Mouse (Mus musculus) limb, embryonic 14.5 days (tissue): ENCODE measurements around the gene Rab25. TPM values are rescaled to one million over a fixed set of nuclear protein-coding genes. Genes with fewer than 3 reads are reported as not detected.

Experiments
- ATAC-seq: fragments of 200-750 bp; cut with Nextera tagmentation; 2 replicates; pipeline ENCODE4 v1.8.0; 2017; ENCODE audit warnings: low read depth, moderate number of reproducible peaks, moderate TSS enrichment; ENCODE audit not compliant: low FRiP score
- DNase-seq: peaks from one replicate; pipeline ENCODE4 v3.0.0-alpha.2; 2015; ENCODE audit warnings: low spot score
- H3K27ac ChIP-seq: fragments of 300-500 bp; sonication (generic); replicated peaks from 2 replicates; pipeline ENCODE4 v1.5.1; 2014; ENCODE audit warnings: low read depth, mild to moderate bottlenecking, low read length, moderate library complexity, mixed read lengths
- H3K27me3 ChIP-seq: fragments of 300-500 bp; sonication (generic); 2 replicates; pipeline ENCODE4 v1.6.1; 2014; ENCODE audit warnings: low read length, mixed read lengths; ENCODE audit not compliant: control insufficient read depth, insufficient read depth
- H3K36me3 ChIP-seq: fragments of 300-500 bp; sonication (generic); 2 replicates; pipeline ENCODE4 v1.6.1; 2014; ENCODE audit warnings: mild to moderate bottlenecking, low read length, moderate library complexity, mixed read lengths; ENCODE audit not compliant: control insufficient read depth, insufficient read depth
- H3K4me1 ChIP-seq: fragments of 300-500 bp; sonication (generic); 2 replicates; pipeline ENCODE4 v1.6.1; 2014; ENCODE audit warnings: antibody characterized with exemption, low read length, mixed read lengths; ENCODE audit not compliant: control insufficient read depth, insufficient read depth
- H3K4me2 ChIP-seq: fragments of 300-500 bp; sonication (generic); replicated peaks from 2 replicates; pipeline ENCODE4 v1.6.1; 2014; ENCODE audit warnings: low read depth, mild to moderate bottlenecking, low read length, moderate library complexity; ENCODE audit not compliant: severe bottlenecking
- H3K4me3 ChIP-seq: fragments of 300-500 bp; sonication (generic); replicated peaks from 2 replicates; pipeline ENCODE4 v1.5.1; 2014; ENCODE audit warnings: low read length
- H3K9ac ChIP-seq: fragments of 300-500 bp; sonication (generic); 2 replicates; pipeline ENCODE4 v1.6.1; 2014; ENCODE audit warnings: mild to moderate bottlenecking, low read depth, low read length, moderate library complexity; ENCODE audit not compliant: severe bottlenecking
- H3K9me3 ChIP-seq: fragments of 300-500 bp; sonication (generic); 2 replicates; pipeline ENCODE4 v1.6.1; 2016; ENCODE audit warnings: low read length; ENCODE audit not compliant: control insufficient read depth
- POLR2A ChIP-seq: fragments of 200-500 bp; IDR thresholded peaks from 2 replicates; pipeline ENCODE4 v1.8.0; 2012; ENCODE audit warnings: inconsistent platforms, mild to moderate bottlenecking, moderate library complexity, borderline replicate concordance; ENCODE audit not compliant: insufficient read depth, insufficient read length; ENCODE audit errors: extremely low read depth
- WGBS: fragments of 180-500 bp; shearing (Covaris S2); extraction: QIAGEN DNeasy Blood & Tissue Kit; methylation state at CpG from one replicate; pipeline ENCODE4 v1.1.7; 2014; 5-methylcytosine and 5-hydroxymethylcytosine counted together
- polyA plus RNA-seq, 2 experiments: library from polyadenylated mRNA; depleted of rRNA in 1 of 2; stranded (reverse) in 1 of 2; unstranded in 1 of 2; fragments of >200 nt; fragmentation: Nextera tagmentation in 1 of 2; extraction: Ambion mirVana in 1 of 2; gene quantifications; 2 replicates each; pipeline versions ENCODE4 v1.2.1 to v1.2.3; 2012 to 2014

Rab25 gene
- polyA plus RNA-seq, 2 experiments = 35.0 to 70.4 TPM

DNA sequence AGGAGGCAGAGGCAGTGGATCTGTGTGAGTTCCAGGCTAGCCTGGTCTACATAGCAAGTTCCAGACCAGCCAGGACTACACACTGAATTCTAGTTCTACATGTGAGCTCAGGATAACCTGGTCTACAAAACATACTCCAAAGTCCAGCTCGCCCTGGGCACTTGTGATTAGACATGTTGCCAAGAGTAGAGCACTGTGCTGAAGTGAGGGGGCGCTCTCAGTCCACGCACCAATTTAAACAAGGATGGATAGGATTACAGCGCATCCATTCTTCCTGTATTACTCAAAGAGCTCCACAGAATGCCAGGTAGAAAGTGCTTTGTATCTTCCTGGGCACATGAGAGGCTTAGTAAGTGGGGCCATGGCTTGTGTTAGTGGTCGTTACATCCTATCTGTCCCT is 3.6 kb downstream of the Rab25 start:
- no peak for ATAC-seq

DNA sequence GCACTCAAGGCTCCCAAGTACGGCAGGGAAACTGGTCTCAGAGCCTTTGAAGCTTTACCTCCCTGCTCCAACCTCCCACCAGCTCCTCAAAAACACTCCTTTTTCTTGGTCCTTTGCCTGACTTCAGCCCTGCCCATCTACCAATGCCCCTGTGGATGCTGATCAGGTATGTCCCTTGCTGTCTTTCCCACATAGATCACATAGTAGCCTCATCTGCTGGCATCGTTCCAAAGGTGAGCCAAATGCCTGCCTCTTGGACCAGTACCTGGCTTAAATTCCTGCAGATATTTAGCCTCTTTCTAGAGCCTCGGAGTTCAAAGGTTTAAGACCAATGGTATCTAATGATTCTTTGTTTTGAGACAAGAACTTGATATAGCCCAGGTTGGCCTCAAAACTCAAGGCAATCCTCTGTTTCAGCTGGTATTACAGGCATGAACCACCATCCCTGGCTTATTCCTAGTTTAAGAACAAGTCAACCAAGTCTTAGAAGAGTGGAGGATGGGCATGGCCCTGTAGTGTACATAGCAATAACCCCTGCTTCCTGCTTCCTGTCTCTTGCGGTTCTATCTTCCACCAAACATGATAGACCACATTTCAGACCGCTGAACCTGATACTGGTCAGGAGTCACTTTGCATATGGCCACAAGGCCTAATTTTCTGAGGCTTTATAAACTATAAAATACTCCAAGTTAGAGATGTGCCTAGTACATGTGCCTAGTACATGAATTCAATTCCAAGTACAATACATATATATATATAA is 4.3 kb downstream of the Rab25 start:
- DNase-seq (no peak), ATAC-seq (no peak)
- H3K9me3 ChIP-seq = no peaks in the 10 kb centered on the region
- H3K27me3 ChIP-seq = no peaks in the 10 kb centered on the region
- H3K4me3 ChIP-seq = no peak overlapping the region
- peaks cover 23% of the 10 kb centered on the region for H3K36me3 ChIP-seq
- H3K4me2 ChIP-seq = no peak overlapping the region
- TF ChIP-seq POLR2A = no peak
- no peak overlapping the region for H3K27ac ChIP-seq
- no peak overlapping the region for H3K9ac ChIP-seq
- H3K4me1 ChIP-seq = no peaks in the 10 kb centered on the region
- 64% methylated on average over 5 of the region's 5 CpGs for WGBS

More for the DNA sequence above, 3.6 kb downstream of the Rab25 start:
- TF ChIP-seq POLR2A = no peak
- Histone ChIP-seq H3K27ac (no peak overlapping the region), H3K4me1 (no peaks in the 10 kb centered on the region), H3K27me3 (no peaks in the 10 kb centered on the region), H3K36me3 (peaks cover 19% of the 10 kb centered on the region), H3K4me2 (no peak overlapping the region), H3K9ac (no peak overlapping the region), H3K9me3 (no peaks in the 10 kb centered on the region), H3K4me3 (no peak overlapping the region)
- 41% methylated on average over 5 of the region's 5 CpGs for WGBS
- DNase-seq = no peak

DNA sequence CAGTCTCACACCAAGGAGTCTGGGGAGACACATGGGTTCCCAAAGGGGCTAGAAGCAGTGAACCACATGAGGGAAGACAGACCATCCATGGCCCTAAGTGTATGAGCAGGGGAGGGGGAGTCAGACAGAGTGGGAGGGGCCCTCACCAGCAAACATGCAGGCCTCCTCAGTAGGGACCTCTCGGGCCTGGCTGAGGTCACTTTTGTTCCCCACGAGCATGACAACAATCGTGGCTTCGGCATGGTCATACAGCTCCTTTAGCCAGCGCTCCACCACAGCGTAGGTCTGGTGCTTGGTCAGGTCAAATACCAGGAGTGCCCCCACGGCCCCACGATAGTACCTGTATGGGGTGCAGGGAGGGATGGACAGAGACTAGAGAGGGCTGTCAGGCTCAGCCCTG is 4.9 kb downstream of the Rab25 start:
- 76% methylated on average over 8 of the region's 8 CpGs for WGBS
- H3K27ac ChIP-seq = no peak overlapping the region
- TF ChIP-seq POLR2A = no peak

DNA sequence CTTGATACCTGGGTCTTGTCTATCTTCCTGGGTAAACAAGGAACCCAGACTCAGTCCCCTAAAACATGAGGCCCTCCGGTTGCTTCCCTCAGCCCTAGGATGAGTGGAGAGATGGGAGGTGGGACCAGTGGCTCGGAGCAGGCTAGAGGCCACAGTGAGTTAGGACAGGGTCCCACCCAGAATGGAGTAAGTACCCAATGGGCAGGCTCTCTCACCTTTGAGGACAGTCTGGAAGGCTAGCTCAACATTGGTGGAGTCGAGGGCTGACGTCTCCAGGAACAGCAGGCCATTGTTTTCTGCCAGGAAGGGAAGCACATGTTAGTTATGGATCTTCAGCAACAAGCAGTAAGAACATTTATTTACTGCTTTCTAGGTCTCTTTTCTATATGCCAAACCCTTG is 5.6 kb downstream of the Rab25 start:
- TF ChIP-seq POLR2A = no peak
- no peaks in the 10 kb centered on the region for H3K27me3 ChIP-seq
- no peaks in the 10 kb centered on the region for H3K9me3 ChIP-seq
- 61% methylated on average over 4 of the region's 4 CpGs for WGBS
- H3K9ac ChIP-seq = no peak overlapping the region; the same call in 1 of the 2 replicates
- DNase-seq (no peak), ATAC-seq (no peak)
- peaks cover 37% of the 10 kb centered on the region for H3K36me3 ChIP-seq
- H3K4me2 ChIP-seq = no peak overlapping the region
- no peak overlapping the region for H3K4me3 ChIP-seq
- H3K4me1 ChIP-seq = peaks cover 8% of the 10 kb centered on the region; the same call in 1 of the 2 replicates
- H3K27ac ChIP-seq = no peak overlapping the region

More for the DNA sequence above, 4.9 kb downstream of the Rab25 start:
- no peak overlapping the region for H3K4me2 ChIP-seq
- 0 out of 2 replicates have a peak, but pooled peaks cover 2% of the 10 kb centered on the region for H3K4me1 ChIP-seq
- ATAC-seq (no peak), DNase-seq (no peak)
- H3K4me3 ChIP-seq = no peak overlapping the region
- H3K27me3 ChIP-seq = no peaks in the 10 kb centered on the region
- H3K9ac ChIP-seq = no peak overlapping the region
- peaks cover 30% of the 10 kb centered on the region for H3K36me3 ChIP-seq
- no peaks in the 10 kb centered on the region for H3K9me3 ChIP-seq

DNA sequence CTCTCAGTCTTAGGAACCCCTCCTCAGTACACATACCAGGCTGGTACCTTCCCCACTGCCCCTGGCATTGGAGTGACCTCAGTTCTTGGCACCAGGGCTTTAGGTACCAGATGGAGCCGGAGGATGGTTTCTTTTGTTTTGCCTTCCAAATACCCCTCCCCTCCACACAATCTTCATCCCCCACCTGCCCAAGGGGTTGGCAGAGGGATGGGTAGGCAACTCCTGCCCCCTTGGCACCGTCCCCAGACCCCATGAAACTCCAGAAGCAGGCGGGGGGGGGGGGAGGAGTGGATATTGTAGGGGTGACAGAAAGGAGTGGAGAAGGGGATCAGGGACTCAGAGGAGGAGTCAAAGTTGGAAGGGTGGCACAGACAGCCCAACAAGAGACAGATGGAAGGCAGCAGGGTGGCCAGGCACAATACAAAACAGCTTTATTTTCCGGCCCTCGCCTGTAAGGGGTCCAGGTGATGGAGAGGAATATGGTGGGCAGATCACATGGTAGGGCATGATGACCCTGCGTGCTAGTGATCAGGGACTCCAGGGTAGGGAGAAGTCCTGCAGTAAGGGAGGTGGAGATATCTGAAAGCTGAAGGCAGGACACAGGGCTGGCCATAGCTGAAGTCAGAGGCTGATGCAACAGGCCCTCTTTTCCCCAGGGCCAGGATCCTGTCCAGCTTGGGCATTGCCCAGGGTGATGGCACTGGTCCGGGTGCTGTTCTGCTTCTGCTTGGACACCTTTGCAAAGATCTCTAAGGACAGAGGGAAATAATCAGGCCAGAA is 6.3 kb downstream of the Rab25 start:
- WGBS = 64% methylated on average over 7 of the region's 7 CpGs
- TF ChIP-seq POLR2A = no peak
- no peaks in the 10 kb centered on the region for H3K27me3 ChIP-seq
- peaks cover 15% of the 10 kb centered on the region for H3K4me1 ChIP-seq
- H3K9me3 ChIP-seq = no peaks in the 10 kb centered on the region
- DNase-seq (no peak), ATAC-seq (no peak)
- no peak overlapping the region; the same call in 1 of the 2 replicates for H3K27ac ChIP-seq
- H3K4me2 ChIP-seq = no peak overlapping the region
- no peak overlapping the region for H3K9ac ChIP-seq
- H3K36me3 ChIP-seq = peaks cover 44% of the 10 kb centered on the region
- no peak overlapping the region for H3K4me3 ChIP-seq
